Mouse (Mus musculus): Measurements from ENCODE around the gene Lrrc56.

DNA sequence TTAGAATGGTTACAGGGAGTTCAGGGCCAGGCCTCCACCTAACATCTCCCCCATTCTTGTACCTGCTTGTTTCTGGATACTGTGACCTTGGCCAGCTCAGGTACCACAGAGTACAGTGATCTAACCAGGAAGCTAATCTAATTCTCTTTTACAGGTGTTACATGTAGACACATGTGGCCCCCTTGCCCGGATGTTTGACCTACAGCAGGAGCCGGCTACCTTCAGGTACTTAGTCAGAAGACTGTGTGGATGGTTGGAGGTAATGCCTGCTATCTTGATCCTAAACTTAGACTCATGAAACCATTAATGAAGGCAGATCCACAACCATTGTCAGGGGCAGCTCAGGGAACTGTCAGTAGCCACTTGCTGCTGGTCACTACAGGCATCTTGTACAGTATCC lies 1.8 kb downstream of the Lrrc56 start:
- TF ChIP-seq CTCF (IDR thresholded peaks at IDR 0.05; ENCODE audit: control insufficient read depth, insufficient read depth, insufficient read length) (no peak), USF1 (IDR thresholded peaks at IDR 0.05; ENCODE audit: low read depth) (no peak), CEBPB (IDR thresholded peaks at IDR 0.05; ENCODE audit: low read depth) (no peak), MYOD1 (IDR thresholded peaks at IDR 0.05; ENCODE audit: control insufficient read depth, insufficient read length, low read depth) (no peak), MYOG (IDR thresholded peaks at IDR 0.05; ENCODE audit: control insufficient read depth, extremely low read depth, insufficient read length) (no peak)
